Mouse (Mus musculus): Measurements from ENCODE around the gene Cand1.

Gene Cand1

DNA sequence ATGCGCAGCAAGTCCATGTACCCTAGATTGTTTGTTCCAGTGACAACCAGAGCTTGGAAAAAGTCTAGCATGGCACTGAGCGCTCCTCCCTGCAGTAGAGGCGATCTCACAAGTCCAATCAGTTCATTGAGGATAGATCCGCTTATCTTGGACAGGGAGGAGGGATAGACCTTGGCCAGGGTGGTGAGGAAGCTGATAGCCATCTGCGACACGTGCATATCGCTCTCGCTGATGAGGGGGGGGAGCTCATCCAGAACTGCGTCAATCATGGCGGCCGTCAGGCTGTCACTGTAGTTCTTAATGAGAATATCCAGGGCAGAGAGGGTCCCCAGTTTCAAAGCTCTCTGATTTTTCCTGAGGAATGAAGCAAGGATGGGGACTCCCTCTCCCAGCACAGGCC is 28.6 kb downstream of the Cand1 start:
- no peak for DNase-seq (ENCODE audit: low spot score)

DNA sequence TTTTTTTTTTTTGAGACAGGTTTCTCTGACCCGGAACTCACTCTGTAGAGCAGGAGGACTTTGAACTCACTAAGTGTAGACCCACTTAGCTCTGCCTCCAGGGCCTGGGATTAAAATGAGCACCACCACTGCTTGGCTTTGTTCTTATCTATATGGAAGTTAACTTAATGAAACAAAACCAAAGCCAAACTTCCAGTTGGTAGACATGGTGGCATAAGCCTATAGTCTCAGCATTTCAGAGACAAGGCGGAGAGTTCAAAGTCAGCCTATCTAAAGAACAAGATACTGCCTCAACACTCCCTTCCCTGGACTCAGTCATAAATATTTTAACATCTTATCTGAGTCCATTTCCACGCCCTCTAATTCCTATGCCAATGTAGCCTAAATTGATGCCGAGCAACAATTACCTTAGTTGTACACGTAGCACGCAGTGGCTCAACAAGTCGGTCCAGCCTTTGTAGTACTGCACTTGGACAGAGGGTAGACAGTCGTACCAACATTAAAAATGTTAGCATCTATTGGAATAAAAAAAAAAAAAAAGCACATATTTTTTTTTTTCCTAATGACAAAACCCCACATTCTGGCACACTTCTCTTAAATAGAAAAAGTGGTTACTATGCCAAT is 33.4 kb downstream of the Cand1 start:
- no peak for DNase-seq (ENCODE audit: low spot score)

DNA sequence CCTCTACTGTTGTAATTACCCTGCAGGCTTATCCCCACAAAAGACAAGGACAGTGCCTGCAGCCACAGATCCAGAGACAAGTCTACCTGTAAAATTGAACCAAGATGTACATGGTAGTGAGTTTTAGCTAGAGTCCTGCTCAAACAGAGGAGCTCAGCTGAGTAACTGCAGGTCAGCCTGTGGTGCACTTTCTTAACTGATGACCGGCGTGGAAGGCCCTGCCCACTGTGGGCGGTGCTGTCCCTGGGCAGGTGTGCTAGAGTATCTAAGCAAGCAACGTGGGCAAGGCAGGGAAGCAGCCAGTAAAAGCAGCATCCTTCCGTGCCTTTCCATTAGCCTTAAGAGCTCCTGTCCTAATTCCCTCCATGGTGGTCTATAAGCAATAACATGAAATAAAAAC is 34.6 kb downstream of the Cand1 start:
- no peak for DNase-seq (ENCODE audit: low spot score)

DNA sequence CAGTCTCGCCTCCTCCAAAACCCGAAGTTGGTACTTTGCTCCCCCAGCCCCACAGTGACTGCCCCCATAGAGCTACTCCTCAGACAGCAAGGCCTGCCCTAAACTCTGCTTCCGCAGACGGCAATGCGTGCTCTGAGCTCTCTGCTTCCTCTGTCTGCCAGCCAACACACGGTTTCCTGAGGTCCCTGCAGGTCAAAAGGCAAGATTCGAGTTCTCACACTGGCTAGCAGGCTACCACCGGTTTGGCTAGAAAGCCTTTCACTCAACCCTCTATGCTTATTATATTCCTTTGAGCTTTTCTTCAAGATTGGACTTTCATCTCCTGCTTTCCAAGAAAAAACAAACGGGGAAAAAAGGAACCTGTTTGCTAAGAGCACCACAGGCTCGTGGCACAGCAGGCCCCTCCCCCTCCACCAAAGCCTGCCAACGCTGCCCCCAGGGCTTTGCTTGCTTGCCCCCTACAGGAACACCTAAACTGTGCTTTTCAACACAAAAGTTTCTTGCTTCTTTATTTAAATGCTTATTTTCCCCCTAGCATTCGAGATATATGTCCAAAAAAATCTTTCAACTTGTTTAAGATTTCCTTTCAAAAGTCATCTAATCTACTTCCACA is 35.4 kb downstream of the Cand1 start:
- DNase-seq (ENCODE audit: low spot score), result no peak

DNA sequence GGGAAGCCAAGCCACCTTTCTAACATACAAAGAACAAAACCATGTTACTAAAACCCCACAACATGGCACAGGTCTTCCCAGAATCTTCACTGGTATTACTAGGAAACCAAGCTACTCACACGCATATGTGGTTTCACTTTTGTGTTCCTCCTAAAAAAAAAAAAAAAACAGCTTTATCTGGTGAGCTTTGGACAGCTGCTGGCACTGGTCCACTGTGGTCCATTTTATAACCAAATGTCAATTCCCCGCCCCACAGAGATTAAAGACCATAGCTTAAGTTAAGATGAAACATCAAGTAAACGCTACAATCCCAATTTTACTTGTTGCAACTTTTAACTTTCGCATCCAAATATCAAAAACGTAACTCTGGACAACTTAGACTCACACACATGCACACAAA is 40.0 kb downstream of the Cand1 start:
- no peak for DNase-seq (ENCODE audit: low spot score)

DNA sequence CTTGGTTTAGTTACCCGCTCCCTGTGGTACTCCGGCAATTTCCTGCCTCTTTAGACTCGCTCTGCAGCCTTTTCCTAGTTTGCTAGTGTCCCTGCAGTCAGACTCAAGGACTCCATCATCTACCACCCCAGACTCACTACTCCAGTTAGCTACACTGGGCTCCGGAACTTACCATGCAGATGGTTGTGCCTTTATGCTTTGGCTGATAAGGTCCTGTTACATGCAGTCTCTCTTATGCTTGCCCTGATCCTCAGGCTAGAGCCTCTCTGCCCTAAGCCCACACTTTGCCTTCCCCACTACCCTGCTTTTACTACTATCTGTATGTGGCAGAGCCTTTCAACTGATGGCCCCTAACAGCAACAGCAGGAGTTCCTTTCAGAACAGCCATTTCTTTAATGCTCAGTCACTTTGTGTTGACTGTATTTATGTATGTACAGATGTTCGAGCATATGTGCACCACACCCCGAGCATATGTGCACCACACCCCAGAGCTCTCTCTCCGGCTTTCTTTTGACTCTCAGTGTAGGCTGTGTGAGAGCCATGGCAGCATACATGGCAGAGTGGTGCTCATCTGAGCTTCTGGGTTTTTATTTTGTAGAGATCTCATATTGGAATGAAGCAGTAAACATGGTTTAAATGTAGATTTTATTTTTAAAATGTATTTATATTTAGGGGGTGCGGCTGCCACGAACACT is 41.5 kb downstream of the Cand1 start:
- no peak for DNase-seq (ENCODE audit: low spot score)

DNA sequence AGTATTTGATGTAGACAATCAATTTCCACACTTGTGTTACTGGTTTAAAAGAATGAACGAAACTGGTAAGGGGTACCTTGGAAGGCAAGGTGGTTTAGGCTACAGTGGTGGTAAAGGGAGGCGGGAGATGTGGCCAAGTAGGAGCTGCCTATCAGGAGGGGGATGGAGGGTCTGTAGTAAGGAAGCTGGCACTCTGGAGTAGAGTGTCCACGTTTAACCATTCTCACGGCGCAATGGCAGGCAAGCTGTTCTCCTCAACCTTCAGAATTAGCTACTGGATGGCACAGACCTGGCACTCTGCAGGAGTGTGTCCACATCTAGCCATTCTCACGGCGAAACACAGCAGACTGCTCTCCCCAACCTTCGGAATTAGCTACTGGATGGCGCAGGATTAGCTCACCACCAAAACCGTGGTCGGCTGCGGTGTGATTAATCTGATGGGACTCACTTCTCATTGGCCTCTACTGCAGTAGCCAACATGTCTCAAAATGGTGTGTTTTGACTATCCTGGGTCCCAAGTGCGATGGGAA is 42.2 kb downstream of the Cand1 start:
- DNase-seq (ENCODE audit: low spot score), result no peak

DNA sequence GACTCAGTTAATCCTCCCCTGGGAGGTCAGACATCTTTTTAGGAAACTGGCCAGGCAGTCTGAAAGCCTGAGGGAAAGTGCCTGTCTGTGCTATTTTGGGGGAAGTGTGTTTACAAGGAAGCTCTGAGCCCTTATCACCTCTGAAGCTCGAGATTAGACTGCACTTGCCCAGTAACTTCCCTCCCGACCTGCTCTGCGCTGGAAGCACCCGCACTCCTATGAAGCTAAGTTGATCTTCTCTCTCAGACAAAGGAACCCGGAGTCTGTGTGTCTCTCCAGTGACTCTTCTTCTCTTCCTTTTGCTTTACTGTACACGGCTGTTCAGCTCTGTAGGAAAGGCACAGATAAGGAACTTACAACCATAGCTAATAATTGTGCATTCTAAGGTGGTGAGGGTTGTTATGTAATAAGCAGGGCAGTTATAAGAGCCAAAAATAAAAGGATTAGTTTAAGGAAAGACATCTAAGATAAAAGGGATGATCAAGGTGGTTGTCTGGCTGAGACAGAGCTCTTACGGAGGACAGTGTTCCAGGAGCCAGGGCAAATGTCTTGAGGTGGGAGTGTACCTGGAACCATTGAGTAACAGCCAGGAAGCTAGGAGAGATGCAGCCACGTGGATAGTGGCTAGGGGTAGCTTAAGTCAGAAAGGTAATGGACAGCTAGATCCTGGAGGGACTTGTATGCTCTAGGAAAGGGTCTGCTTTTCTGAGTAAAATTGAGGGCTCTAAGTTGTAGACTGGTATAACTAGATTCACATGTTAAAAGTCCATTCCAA is 47.1 kb downstream of the Cand1 start:
- DNase-seq (ENCODE audit: low spot score), result no peak

DNA sequence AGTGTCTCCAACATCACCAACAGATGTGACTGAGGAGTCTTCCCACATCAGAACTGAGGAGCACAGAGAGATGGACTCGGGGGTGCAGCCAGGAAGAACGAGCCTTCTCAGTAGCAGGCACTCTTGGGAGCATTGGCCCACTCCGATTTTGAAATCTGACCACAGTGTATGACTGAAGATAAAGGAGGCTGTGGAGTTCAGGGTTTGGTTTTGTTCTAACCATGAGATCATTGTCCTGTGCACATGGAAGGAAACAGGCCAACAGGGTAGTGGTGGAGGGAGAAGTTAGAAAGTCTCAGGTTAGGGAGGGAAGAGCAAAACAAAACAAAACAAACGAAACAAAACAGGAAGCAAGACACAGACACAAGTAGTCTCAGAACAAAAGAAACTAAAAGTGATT is 52.1 kb downstream of the Cand1 start:
- peak; percentile 35 for DNase-seq (ENCODE audit: low spot score)

DNA sequence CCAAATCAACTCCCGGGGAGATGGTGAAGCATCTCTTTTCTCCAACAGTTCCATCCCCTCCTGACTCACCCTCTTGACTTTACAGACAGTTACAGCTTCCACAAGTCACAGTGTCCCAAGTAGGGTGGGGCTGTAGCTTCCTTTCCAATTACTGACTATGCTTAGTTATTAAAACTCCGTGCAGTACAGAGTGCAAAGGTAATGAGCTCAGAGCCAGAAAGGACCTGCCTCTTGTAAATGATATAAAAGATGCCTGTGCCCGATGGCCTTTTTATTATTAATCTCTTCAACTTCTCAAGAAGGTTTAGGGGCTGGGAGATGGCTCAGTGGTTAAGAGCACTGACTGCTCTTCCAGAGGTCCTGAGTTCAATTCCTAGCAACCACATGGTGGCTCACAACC is 70.2 kb downstream of the Cand1 start:
- no peak for DNase-seq (ENCODE audit: low spot score)

DNA sequence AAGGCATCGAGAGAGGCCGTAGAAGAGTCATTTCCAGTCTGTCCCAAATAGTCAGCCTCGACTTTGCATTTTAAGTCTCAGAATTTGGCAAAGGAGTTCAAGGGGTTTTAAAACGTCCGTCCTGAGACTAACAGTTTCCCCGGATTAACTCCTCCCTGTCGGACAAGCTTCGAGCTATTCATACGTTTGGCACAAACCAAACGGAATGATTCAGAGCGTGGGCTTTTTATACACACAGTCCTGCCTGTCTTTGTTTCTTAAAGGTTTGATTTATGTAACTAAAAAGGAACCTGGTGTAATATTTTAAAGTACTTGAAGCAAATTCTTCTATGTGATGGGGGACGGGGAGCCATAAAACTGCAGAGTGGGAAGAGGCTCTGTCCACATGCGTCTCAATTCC is 70.6 kb downstream of the Cand1 start:
- no peak for DNase-seq (ENCODE audit: low spot score)

DNA sequence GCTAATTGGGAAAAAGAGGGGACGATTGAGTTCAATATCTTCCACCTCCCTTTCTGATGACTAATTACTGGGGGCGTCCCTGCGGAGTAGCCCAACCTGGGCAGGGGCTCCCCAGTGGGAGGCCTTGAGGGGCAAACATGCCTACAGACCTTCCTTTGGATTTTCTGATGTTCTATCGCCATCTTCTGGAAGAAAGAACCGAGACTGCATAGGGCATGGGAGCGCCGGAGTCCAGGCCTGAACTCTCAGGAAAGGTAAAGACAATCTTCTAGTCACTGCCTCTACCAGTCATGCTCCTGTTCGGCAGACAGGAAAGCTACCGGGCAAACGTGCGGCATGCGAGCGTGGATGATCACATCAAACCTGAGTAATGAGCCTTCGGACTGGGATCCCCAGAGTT is 71.1 kb downstream of the Cand1 start:
- DNase-seq (ENCODE audit: low spot score), result no peak

DNA sequence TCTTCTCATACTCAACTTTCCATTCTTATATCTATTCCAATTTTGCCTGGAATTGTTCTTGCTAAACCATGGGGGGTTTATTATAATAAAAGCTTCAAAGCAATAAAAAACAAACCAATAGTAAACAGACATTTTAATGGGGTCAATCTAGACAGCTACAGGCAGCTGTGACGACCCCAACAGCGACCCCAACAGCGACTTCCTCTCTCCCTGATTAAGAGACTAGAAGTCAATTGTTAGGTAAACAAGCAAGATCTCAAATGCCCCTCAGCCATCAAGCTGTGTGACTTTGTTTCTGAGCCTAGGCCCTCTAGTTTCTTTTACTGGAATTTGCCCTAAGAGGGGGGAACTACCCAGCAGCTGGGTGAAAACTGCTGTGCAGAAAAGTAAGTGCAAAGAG is 72.0 kb downstream of the Cand1 start:
- no peak for DNase-seq (ENCODE audit: low spot score)

DNA sequence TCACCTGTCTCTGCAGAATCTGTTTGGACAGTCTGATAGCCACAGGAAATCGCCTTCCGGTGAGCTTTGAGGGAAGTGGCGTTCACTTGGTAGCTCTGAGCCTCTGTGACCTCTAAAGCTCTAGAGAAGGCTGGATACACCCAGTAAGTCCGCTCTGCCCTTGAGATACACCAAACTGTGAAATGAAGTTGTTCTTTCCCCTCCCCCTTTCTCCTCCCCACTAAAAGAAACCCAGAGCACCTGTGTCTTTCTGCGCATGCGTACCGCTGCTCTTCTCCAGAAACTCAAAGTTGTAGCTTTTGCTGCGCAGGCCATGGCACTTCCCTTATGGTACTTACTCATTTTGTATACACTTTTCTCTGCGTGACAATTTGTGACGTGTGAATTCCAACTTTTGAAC is 74.8 kb downstream of the Cand1 start:
- no peak for DNase-seq (ENCODE audit: low spot score)

DNA sequence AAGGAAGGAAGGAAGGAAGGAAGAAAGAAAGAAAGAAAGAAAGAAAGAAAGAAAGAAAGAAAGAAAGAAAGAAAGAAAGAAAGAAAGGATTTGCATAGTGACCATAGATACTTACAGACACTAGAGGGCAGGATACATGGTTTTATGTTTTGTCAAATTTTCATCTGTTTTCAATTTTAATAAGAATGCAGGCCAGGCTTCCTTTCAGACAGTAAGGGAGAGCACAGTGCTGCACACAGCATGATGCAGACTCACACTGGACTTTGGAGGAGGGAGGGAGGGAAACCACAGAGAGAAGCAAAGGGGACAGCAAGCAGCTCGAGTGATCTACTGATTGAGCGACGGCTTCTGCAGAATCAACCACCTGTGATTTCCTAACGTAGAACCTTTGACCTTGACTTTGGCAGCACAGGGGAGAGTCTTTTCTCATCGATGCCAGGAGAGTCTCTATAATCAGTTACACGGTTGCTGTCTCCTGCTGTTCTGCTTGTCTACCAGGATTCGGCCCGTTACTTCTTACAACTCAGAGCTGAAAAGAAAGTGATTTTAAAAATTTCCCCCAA is 78.0 kb downstream of the Cand1 start:
- peak; percentile 51 for DNase-seq (ENCODE audit: low spot score)

DNA sequence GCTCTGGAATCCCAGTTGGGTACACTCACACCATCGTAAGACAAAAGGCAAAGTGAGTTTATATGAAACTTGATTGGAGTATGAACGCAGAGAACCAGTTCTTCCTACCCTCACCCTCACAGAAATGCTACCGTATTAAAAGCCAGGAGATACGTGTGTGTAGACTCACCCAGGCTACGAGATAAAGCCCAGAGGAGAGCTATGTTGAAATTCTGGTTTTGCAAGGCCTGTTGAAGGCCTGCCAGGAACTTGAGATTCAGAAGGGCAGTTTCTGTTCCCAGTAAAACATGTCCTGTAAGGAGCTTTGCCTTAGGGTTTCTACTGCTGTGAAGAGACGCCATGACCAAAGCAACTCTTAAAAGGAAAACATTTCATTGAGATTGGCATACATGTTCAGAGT is 79.7 kb downstream of the Cand1 start:
- DNase-seq (ENCODE audit: low spot score), result peak; percentile 67

DNA sequence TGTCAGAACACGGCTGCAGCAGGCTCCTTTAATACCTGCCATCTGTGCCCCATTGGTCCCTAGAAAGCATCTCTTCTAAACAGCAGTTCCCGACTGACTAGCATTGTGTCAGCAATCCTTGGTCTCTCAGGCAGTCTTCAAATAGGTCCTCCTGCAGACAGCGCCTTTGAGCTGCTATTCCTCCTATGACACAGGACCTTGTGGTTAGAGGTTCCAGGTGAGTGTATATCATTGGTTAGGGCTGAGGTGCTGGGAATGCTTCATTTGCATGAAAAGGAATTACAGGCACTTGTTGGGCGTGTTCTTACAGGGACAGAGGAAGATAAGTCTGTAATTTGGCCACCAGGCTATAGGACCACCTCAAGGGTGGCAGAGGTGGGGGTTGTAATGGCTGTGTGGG is 90.6 kb downstream of the Cand1 start:
- DNase-seq (ENCODE audit: low spot score), result no peak

Data from adipocyte (in vitro differentiated cells).